ENCODE assay signal across 27 mouse cellular contexts in genomic region chr14:40232084-40232483, GRCm38 (mm10).
"Had no signal": no experiment of that assay in that cellular context is flagged by ENCODE, and none has a peak within 500 bp of the region (broad histone marks: within the 10 kb centered on the region; RNA-seq: fewer than 3 reads in every experiment).

No protein-coding gene starts in this region.

- H3K36me3 ChIP-seq: heart, embryonic 10.5 days; heart, embryonic 12.5 days; hindbrain, embryonic 10.5 days; hindbrain, embryonic 12.5 days; intestine, embryonic 15.5 days; limb, embryonic 10.5 days; limb, embryonic 12.5 days; liver, embryonic 13.5 days had no signal

- H3K4me3 ChIP-seq: gastrocnemius, adult 2 months; heart, embryonic 10.5 days; heart, embryonic 12.5 days; hindbrain, embryonic 10.5 days; hindbrain, embryonic 12.5 days; intestine, embryonic 15.5 days; layer of hippocampus, adult 2 months; left cerebral cortex, adult 2 months; limb, embryonic 10.5 days; limb, embryonic 12.5 days; liver, embryonic 13.5 days had no signal

- H3K27ac ChIP-seq: gastrocnemius, adult 2 months; heart, embryonic 10.5 days; hindbrain, embryonic 10.5 days; hindbrain, embryonic 12.5 days; hindbrain, embryonic 14.5 days; intestine, embryonic 15.5 days; layer of hippocampus, adult 2 months; left cerebral cortex, adult 2 months; limb, embryonic 10.5 days; limb, embryonic 12.5 days; liver, embryonic 13.5 days had no signal

- H3K27me3 ChIP-seq: heart, embryonic 12.5 days; hindbrain, embryonic 12.5 days; intestine, embryonic 15.5 days; limb, embryonic 12.5 days; liver, embryonic 13.5 days had no signal

- H3K9ac ChIP-seq: heart, embryonic 12.5 days; hindbrain, embryonic 12.5 days; hindbrain, embryonic 14.5 days; intestine, embryonic 15.5 days; limb, embryonic 12.5 days; liver, embryonic 13.5 days had no signal

- ATAC-seq: hindbrain, embryonic 16.5 days; inflammation-experienced regulatory T-cells, adult 6 months; intestine, embryonic 15.5 days; intestine, postnatal 0 days had no signal

- H3K4me1 ChIP-seq: heart, embryonic 10.5 days; heart, embryonic 12.5 days; hindbrain, embryonic 10.5 days; hindbrain, embryonic 12.5 days; intestine, embryonic 15.5 days; limb, embryonic 10.5 days; limb, embryonic 12.5 days; liver, embryonic 13.5 days had no signal

- H3K9me3 ChIP-seq: heart, embryonic 10.5 days; heart, embryonic 12.5 days; hindbrain, embryonic 10.5 days; hindbrain, embryonic 12.5 days; intestine, embryonic 15.5 days; limb, embryonic 10.5 days; limb, embryonic 12.5 days; liver, embryonic 13.5 days had no signal

- H3K4me2 ChIP-seq: heart, embryonic 12.5 days; hindbrain, embryonic 12.5 days; hindbrain, embryonic 14.5 days; intestine, embryonic 15.5 days; limb, embryonic 12.5 days; liver, embryonic 11.5 days; liver, embryonic 13.5 days had no signal

- DNase-seq: gastrocnemius, adult 2 months; gastrocnemius, postnatal 10 days; gastrocnemius, postnatal 25 days; heart, adult 18-20 months; heart, postnatal 10 days; heart, postnatal 4 days; kidney, adult 18-20 months; kidney, adult 8-10 months; kidney, postnatal 10 days; kidney, postnatal 25 days; kidney, postnatal 4 days; liver; liver, embryonic 13.5 days had no signal
